Mouse (Mus musculus): ENCODE measurements around the gene Eef2. TPM values are rescaled to one million over a fixed set of nuclear protein-coding genes. Genes with fewer than 3 reads are reported as not detected.
"Not testable (repeated sequence)": the region's sequence is repeated elsewhere in the genome, so short reads cannot be mapped to it uniquely, and the experiment has no call there.

The Eef2 gene
- total RNA-seq, 4 experiments from 2014 or later: 928 to 998 (median 954) TPM

- no peak for DNase-seq (ENCODE audit: low spot score in 2 of 2)
Measured at GRCm38 (mm10) chr10:81198990-81199389, 22.6 kb downstream of the Eef2 start.

GRCm38 (mm10) chr10:81200141-81200540 is 23.7 kb downstream of the Eef2 start:
- no peak for DNase-seq (ENCODE audit: low spot score in 2 of 2)

GRCm38 (mm10) chr10:81200605-81201287 is 24.3 kb downstream of the Eef2 start:
- DNase-seq (ENCODE audit: low spot score in 2 of 2): no peak

GRCm38 (mm10) chr10:81201807-81202758 is 25.7 kb downstream of the Eef2 start, which contains the start of gene Nmrk2:
TSS of gene Nmrk2 (minus strand) at chr10:81202051.
- no peak for DNase-seq (ENCODE audit: low spot score in 2 of 2)

GRCm38 (mm10) chr10:81202978-81203720 is 26.7 kb downstream of the Eef2 start:
- no peak for DNase-seq (ENCODE audit: low spot score in 2 of 2)

GRCm38 (mm10) chr10:81204137-81204536 is 27.7 kb downstream of the Eef2 start:
- no peak for DNase-seq (ENCODE audit: low spot score in 2 of 2)

- no peak for DNase-seq (ENCODE audit: low spot score in 2 of 2)
Measured at GRCm38 (mm10) chr10:81210154-81210553, 33.7 kb downstream of the Eef2 start.

- no peak for DNase-seq (ENCODE audit: low spot score in 2 of 2)
Measured at GRCm38 (mm10) chr10:81216260-81216659, 39.8 kb downstream of the Eef2 start.

GRCm38 (mm10) chr10:81216810-81217209 is 40.4 kb downstream of the Eef2 start:
- no peak for DNase-seq (ENCODE audit: low spot score in 2 of 2)

- not testable (repeated sequence) for DNase-seq (ENCODE audit: low spot score in 2 of 2)
Measured at GRCm38 (mm10) chr10:81217267-81217666, 40.8 kb downstream of the Eef2 start.

- peak in 1 of 2 experiments; percentile 46 for DNase-seq (ENCODE audit: low spot score in 2 of 2)
Measured at GRCm38 (mm10) chr10:81217964-81218363, 41.5 kb downstream of the Eef2 start.

- no peak for DNase-seq (ENCODE audit: low spot score in 2 of 2)
Measured at GRCm38 (mm10) chr10:81221402-81222015, 45.1 kb downstream of the Eef2 start.

GRCm38 (mm10) chr10:81223731-81224130 is 47.3 kb downstream of the Eef2 start:
- not testable (repeated sequence) for DNase-seq (ENCODE audit: low spot score in 2 of 2)

GRCm38 (mm10) chr10:81229735-81230437 is 53.5 kb downstream of the Eef2 start:
- DNase-seq (ENCODE audit: low spot score in 2 of 2): peak in 1 of 2 experiments; percentile 57

- peak; percentile 72 to 87 for DNase-seq (ENCODE audit: low spot score in 2 of 2)
Measured at GRCm38 (mm10) chr10:81230438-81231332, 54.3 kb downstream of the Eef2 start, which contains the start of gene Atcay. TSS of gene Atcay (minus strand) at chr10:81230833.

- DNase-seq (ENCODE audit: low spot score in 2 of 2): peak in 1 of 2 experiments; percentile 8
Measured at GRCm38 (mm10) chr10:81231436-81231835, 55.0 kb downstream of the Eef2 start.
